Mouse (Mus musculus) left cerebral cortex, postnatal 25 days (tissue): ENCODE data around the gene Rab6b. TPM values are rescaled to one million over a fixed set of nuclear protein-coding genes. Genes with fewer than 3 reads are reported as not detected.

Experiments
- DNase-seq, 2 experiments: peaks; one replicate each; pipeline ENCODE4 v3.0.0; 2022; ENCODE audit warnings: low spot score in 2 of 2, mixed read lengths in 1 of 2
- intact Hi-C: fragments of 180-260 bp; cut with DNase I; formaldehyde crosslinking; loops from one replicate; pipeline ENCODE4 v1.15.1; 2025
- total RNA-seq, 2 experiments: library from RNA; stranded (reverse); gene quantifications; 2 replicates each; pipeline ENCODE4 v1.2.3; 2021

Gene Rab6b
- total RNA-seq = 100 to 1,000 TPM; 629 to 631 TPM

- DNase-seq = peak; percentile 83 to 84
- intact Hi-C loops = loop anchor here (1.0 to 2.0 kb wide), 2 partner anchors 22 to 35 kb away; no protein-coding TSS in a partner anchor
These were observed at the start of gene Rab6b for GRCm38 (mm10) chr9:103111621-103112470. TSS of gene Rab6b (plus strand) at chr9:103111787.

GRCm38 (mm10) chr9:103063591-103063990 is 48.0 kb upstream of the Rab6b start:
- intact Hi-C loops = no loop called here

GRCm38 (mm10) chr9:103066845-103067244 is 44.7 kb upstream of the Rab6b start:
- intact Hi-C loops = no loop called here
- DNase-seq = no peak

More at GRCm38 (mm10) chr9:103063591-103063990, 48.0 kb upstream of the Rab6b start:
- no peak for DNase-seq

GRCm38 (mm10) chr9:103067651-103068050 is 43.9 kb upstream of the Rab6b start:
- intact Hi-C loops = no loop called here
- DNase-seq = no peak

- intact Hi-C loops = no loop called here
- DNase-seq = no peak
These were observed 42.8 kb upstream of the Rab6b start for GRCm38 (mm10) chr9:103068769-103069168.

- intact Hi-C loops = no loop called here
- DNase-seq = no peak
These were observed 39.9 kb upstream of the Rab6b start for GRCm38 (mm10) chr9:103071541-103072203.

- intact Hi-C loops = no loop called here
- no peak for DNase-seq
These were observed 39.4 kb upstream of the Rab6b start for GRCm38 (mm10) chr9:103072204-103072599.

GRCm38 (mm10) chr9:103072926-103073515 is 38.6 kb upstream of the Rab6b start:
- intact Hi-C loops = no loop called here
- no peak for DNase-seq

- DNase-seq = no peak
- intact Hi-C loops = no loop called here
These were observed 34.6 kb upstream of the Rab6b start for GRCm38 (mm10) chr9:103076836-103077531.

GRCm38 (mm10) chr9:103078194-103078691 is 33.3 kb upstream of the Rab6b start:
- no peak for DNase-seq
- intact Hi-C loops = no loop called here

- intact Hi-C loops = no loop called here
- no peak for DNase-seq
These were observed 31.4 kb upstream of the Rab6b start for GRCm38 (mm10) chr9:103080211-103080610.

GRCm38 (mm10) chr9:103082246-103082975 is 29.2 kb upstream of the Rab6b start:
- intact Hi-C loops = no loop called here
- DNase-seq = no peak

- intact Hi-C loops = no loop called here
- no peak for DNase-seq
These were observed 28.2 kb upstream of the Rab6b start for GRCm38 (mm10) chr9:103083405-103083804.

- intact Hi-C loops = no loop called here
- no peak for DNase-seq
These were observed 24.9 kb upstream of the Rab6b start for GRCm38 (mm10) chr9:103086736-103087135.

GRCm38 (mm10) chr9:103087301-103087700 is 24.3 kb upstream of the Rab6b start:
- intact Hi-C loops = no loop called here
- DNase-seq = no peak

GRCm38 (mm10) chr9:103088661-103089060 is 22.9 kb upstream of the Rab6b start:
- intact Hi-C loops = no loop called here
- DNase-seq = no peak

GRCm38 (mm10) chr9:103090116-103090875 is 21.3 kb upstream of the Rab6b start:
- DNase-seq = no peak
- intact Hi-C loops = loop anchor here (5.0 kb wide), 4 partner anchors 78 to 212 kb away; no protein-coding TSS in a partner anchor
